ENCODE assay signal across 10 mouse cellular contexts in genomic region chr7:24564607-24565265, GRCm38 (mm10). TPM values are rescaled to one million over a fixed set of nuclear protein-coding genes. Genes with fewer than 3 reads are reported as not detected.
DNase-seq lines count a peak whose midpoint lies in the region; ATAC-seq lines count a peak whose summit lies in the region.
"Had no signal": no experiment of that assay in that cellular context is flagged by ENCODE, and none has a peak within 500 bp of the region (broad histone marks: within the 10 kb centered on the region; RNA-seq: fewer than 3 reads in every experiment).

No protein-coding gene starts in this region.

- H3K4me2 ChIP-seq in intestine, embryonic 14.5 days (ENCODE audit: low read length) = no peak overlapping the region
- no peak overlapping the region for H3K4me2 ChIP-seq in intestine, embryonic 16.5 days (ENCODE audit: low read depth, low read length)

- no peak overlapping the region for H3K27ac ChIP-seq in intestine, embryonic 14.5 days (ENCODE audit: low read depth)
- H3K27ac ChIP-seq in intestine, embryonic 16.5 days (ENCODE audit: low read length) = no peak overlapping the region

- H3K27me3 ChIP-seq in intestine, embryonic 14.5 days (replicated peaks; ENCODE audit: control insufficient read depth, insufficient read depth, low read length) = no peaks in the 10 kb centered on the region
- no peaks in the 10 kb centered on the region for H3K27me3 ChIP-seq in intestine, embryonic 16.5 days (replicated peaks; ENCODE audit: control insufficient read depth, insufficient read depth, low read length)

- H3K9me3 ChIP-seq in intestine, embryonic 14.5 days (ENCODE audit: control insufficient read depth, low read length) = no peaks in the 10 kb centered on the region
- H3K9me3 ChIP-seq in intestine, embryonic 16.5 days (ENCODE audit: control insufficient read depth, low read length) = no peaks in the 10 kb centered on the region

- 0 out of 2 replicates have a peak, but pooled peaks have one; percentile 54 for ATAC-seq in intestine, embryonic 14.5 days (replicated peaks; ENCODE audit: low FRiP score, low TSS enrichment, low read depth)
- ATAC-seq in intestine, embryonic 16.5 days = no peak; the same call in 1 of the 2 replicates

- no peak overlapping the region for H3K4me3 ChIP-seq in intestine, embryonic 14.5 days (ENCODE audit: low read depth, low read length)
- no peak overlapping the region for H3K4me3 ChIP-seq in intestine, embryonic 16.5 days (ENCODE audit: low read length)

- intact Hi-C loops in heart, postnatal 14 days (cut with DNase I) = loop anchor here (2.0 kb wide), 1 partner anchor 92 kb away; no protein-coding TSS in a partner anchor

- peaks cover 87% of the 10 kb centered on the region for H3K36me3 ChIP-seq in intestine, embryonic 14.5 days (ENCODE audit: control insufficient read depth, insufficient read depth, low read length)
- peaks cover 18% of the 10 kb centered on the region for H3K36me3 ChIP-seq in intestine, embryonic 16.5 days (ENCODE audit: control insufficient read depth, insufficient read depth, low read length)

- DNase-seq in intestine, embryonic 14.5 days (ENCODE audit: low spot score) = peak; percentile 89
- DNase-seq in adipocyte (ENCODE audit: low spot score) = peak; percentile 51
- DNase-seq in embryo, embryonic 10.5 days (ENCODE audit: low spot score) = peak; percentile 72
- DNase-seq in heart, postnatal 14 days = peak; percentile 70 to 87
- peak; percentile 55 to 58 for DNase-seq in layer of hippocampus, postnatal 36 days
- DNase-seq in lung, postnatal 4 days = peak; percentile 65 to 82
- DNase-seq in spleen, adult 18-20 months = peak; percentile 77 to 89

- H3K4me1 ChIP-seq in intestine, embryonic 14.5 days (replicated peaks; ENCODE audit: control insufficient read depth, insufficient read depth, low read length) = no peaks in the 10 kb centered on the region
- H3K4me1 ChIP-seq in intestine, embryonic 16.5 days (ENCODE audit: control insufficient read depth, insufficient read depth, low read length) = no peaks in the 10 kb centered on the region

- WGBS in intestine, embryonic 14.5 days = 64% methylated on average over 6 of the region's 6 CpGs
- 69% methylated on average over 6 of the region's 6 CpGs for WGBS in intestine, embryonic 16.5 days

- no peak overlapping the region for H3K9ac ChIP-seq in intestine, embryonic 14.5 days (ENCODE audit: low read length)
- no peak overlapping the region for H3K9ac ChIP-seq in intestine, embryonic 16.5 days (ENCODE audit: low read depth, low read length)

RNA-seq across cellular contexts. Expression of gene Xrcc1, which starts 18.6 kb away (rescaled TPM):
- polyA plus RNA-seq in intestine, embryonic 14.5 days (2014; fragmentation: Nextera tagmentation; extraction: Ambion mirVana) = 91.5 and 108 TPM in 2 replicates
- 79.8 and 88.1 TPM in 2 replicates for polyA plus RNA-seq in intestine, embryonic 16.5 days (2015; fragmentation: Nextera tagmentation; extraction: Ambion mirVana)
- 10 to 100 TPM; 23.8 to 26.3 TPM for total RNA-seq in heart, postnatal 14 days (2021)
- 10 to 100 TPM; 34.2 to 37.7 TPM for total RNA-seq in layer of hippocampus, postnatal 36 days (2021)

RNA-seq across cellular contexts. Expression of gene Pinlyp, which starts 18.8 kb away (rescaled TPM):
- not detected in 2 replicates for polyA plus RNA-seq in intestine, embryonic 14.5 days (2014; fragmentation: Nextera tagmentation; extraction: Ambion mirVana)
- polyA plus RNA-seq in intestine, embryonic 16.5 days (2015; fragmentation: Nextera tagmentation; extraction: Ambion mirVana) = 0.16 TPM in 1 of 2 replicates, not detected in the other
- not detected for total RNA-seq in heart, postnatal 14 days (2021)
- not detected for total RNA-seq in layer of hippocampus, postnatal 36 days (2021)
- total RNA-seq: adrenal gland, postnatal 4 days; left cerebral cortex, postnatal 10 days had no signal

RNA-seq across cellular contexts. Expression of gene Ethe1, which starts 22.6 kb away (rescaled TPM):
- polyA plus RNA-seq in intestine, embryonic 14.5 days (2014; fragmentation: Nextera tagmentation; extraction: Ambion mirVana) = 42.9 and 46.5 TPM in 2 replicates
- polyA plus RNA-seq in intestine, embryonic 16.5 days (2015; fragmentation: Nextera tagmentation; extraction: Ambion mirVana) = 33.2 and 38.1 TPM in 2 replicates
- 10 to 100 TPM; 29.8 to 30.1 TPM for total RNA-seq in heart, postnatal 14 days (2021)
- total RNA-seq in layer of hippocampus, postnatal 36 days (2021) = 10 to 100 TPM in 1 of 2 experiments, 1 to 10 TPM in 1; 10.0 to 12.0 TPM

RNA-seq across cellular contexts. Expression of gene Zfp575, which starts 22.7 kb away (rescaled TPM):
- 3.1 and 3.6 TPM in 2 replicates for polyA plus RNA-seq in intestine, embryonic 14.5 days (2014; fragmentation: Nextera tagmentation; extraction: Ambion mirVana)
- 3.1 TPM in 2 replicates for polyA plus RNA-seq in intestine, embryonic 16.5 days (2015; fragmentation: Nextera tagmentation; extraction: Ambion mirVana)
- under 1 TPM; 0.12 TPM for total RNA-seq in heart, postnatal 14 days (2021)
- 1 to 10 TPM; 4.7 to 5.7 TPM for total RNA-seq in layer of hippocampus, postnatal 36 days (2021)

RNA-seq across cellular contexts. Expression of gene Irgq, which starts 34.2 kb away (rescaled TPM):
- polyA plus RNA-seq in intestine, embryonic 14.5 days (2014; fragmentation: Nextera tagmentation; extraction: Ambion mirVana) = 6.3 and 7.3 TPM in 2 replicates
- 3.3 and 4.1 TPM in 2 replicates for polyA plus RNA-seq in intestine, embryonic 16.5 days (2015; fragmentation: Nextera tagmentation; extraction: Ambion mirVana)
- total RNA-seq in heart, postnatal 14 days (2021) = 10 to 100 TPM; 18.2 to 19.5 TPM
- 10 to 100 TPM; 67.7 to 69.6 TPM for total RNA-seq in layer of hippocampus, postnatal 36 days (2021)
